8 mouse cellular contexts compared by ENCODE assay signal in genomic region chr11:90686287-90687025, GRCm38 (mm10). TPM values are rescaled to one million over a fixed set of nuclear protein-coding genes. Genes with fewer than 3 reads are reported as not detected.
DNase-seq lines count a peak whose midpoint lies in the region; ATAC-seq and TF ChIP-seq lines count a peak whose summit lies in the region.

No protein-coding gene starts in this region.

- no peak overlapping the region for H3K9ac ChIP-seq in hindbrain, embryonic 11.5 days (ENCODE audit: low read depth, low read length)
- peak overlapping the region; percentile 67 for H3K9ac ChIP-seq in lung, embryonic 14.5 days

- H3K27me3 ChIP-seq in hindbrain, embryonic 11.5 days (ENCODE audit: control insufficient read depth, insufficient read depth, low read length), result no peaks in the 10 kb centered on the region
- no peaks in the 10 kb centered on the region for H3K27me3 ChIP-seq in lung, embryonic 14.5 days (ENCODE audit: insufficient read depth, low read length)

- DNase-seq in adrenal gland, adult 2 months, result peak; percentile 24
- no peak for DNase-seq in adrenal gland, postnatal 36 days
- no peak for DNase-seq in hindbrain, embryonic 11.5 days (ENCODE audit: low spot score)
- DNase-seq in lung, embryonic 14.5 days, result peak; percentile 15
- DNase-seq in spleen, postnatal 36 days (ENCODE audit: low spot score in 2 of 2), result peak; percentile 25 to 65
- no peak for DNase-seq in gastrocnemius, postnatal 25 days
- DNase-seq in right cerebral cortex, adult 18-20 months, result no peak

- no peaks in the 10 kb centered on the region for H3K9me3 ChIP-seq in hindbrain, embryonic 11.5 days (ENCODE audit: control insufficient read depth, low read length)
- no peaks in the 10 kb centered on the region for H3K9me3 ChIP-seq in lung, embryonic 14.5 days (ENCODE audit: low read depth, low read length)

- H3K4me1 ChIP-seq in bone marrow macrophage, adult 2 months (ENCODE audit: control insufficient read depth, insufficient read depth, low read length), result peaks cover 6% of the 10 kb centered on the region
- no peaks in the 10 kb centered on the region for H3K4me1 ChIP-seq in hindbrain, embryonic 11.5 days (replicated peaks; ENCODE audit: control insufficient read depth, insufficient read depth, low read length)
- H3K4me1 ChIP-seq in lung, embryonic 14.5 days (ENCODE audit: insufficient read depth), result peaks cover 6% of the 10 kb centered on the region; the same call in 1 of the 2 replicates

- peak; percentile 38 for ATAC-seq in hindbrain, embryonic 11.5 days (ENCODE audit: low FRiP score)
- peak; percentile 5; the same call in 1 of the 2 replicates for ATAC-seq in lung, embryonic 14.5 days (ENCODE audit: insufficient read depth)

- H3K4me3 ChIP-seq in bone marrow macrophage, adult 2 months (ENCODE audit: insufficient read depth, low read length), result peak overlapping the region; percentile 70
- H3K4me3 ChIP-seq in hindbrain, embryonic 11.5 days (ENCODE audit: low read depth, low read length), result peak overlapping the region; percentile 53
- peak overlapping the region; percentile 68 for H3K4me3 ChIP-seq in lung, embryonic 14.5 days (ENCODE audit: low read depth, low read length)

- WGBS in hindbrain, embryonic 11.5 days, result 70% methylated on average over 13 of the region's 13 CpGs
- 67% methylated on average over 13 of the region's 13 CpGs for WGBS in lung, embryonic 14.5 days

- peak overlapping the region; percentile 87 for H3K4me2 ChIP-seq in hindbrain, embryonic 11.5 days (replicated peaks; ENCODE audit: low read depth, low read length)
- H3K4me2 ChIP-seq in lung, embryonic 14.5 days, result peak overlapping the region; percentile 86

- no peaks in the 10 kb centered on the region for H3K36me3 ChIP-seq in hindbrain, embryonic 11.5 days (ENCODE audit: control insufficient read depth, insufficient read depth, low read length)
- H3K36me3 ChIP-seq in lung, embryonic 14.5 days (ENCODE audit: insufficient read depth), result peaks cover 12% of the 10 kb centered on the region; the same call in 1 of the 2 replicates

- H3K27ac ChIP-seq in bone marrow macrophage, adult 2 months (ENCODE audit: insufficient read depth, low read depth, low read length), result no peak overlapping the region
- no peak overlapping the region for H3K27ac ChIP-seq in hindbrain, embryonic 11.5 days (ENCODE audit: low read depth, low read length)
- H3K27ac ChIP-seq in lung, embryonic 14.5 days (ENCODE audit: low read depth), result no peak overlapping the region

- no peak for TF ChIP-seq POLR2A in bone marrow macrophage, adult 2 months (IDR thresholded peaks at IDR 0.05; ENCODE audit: borderline replicate concordance, low read depth, low read length)

- no peak for TF ChIP-seq CTCF in bone marrow macrophage, adult 2 months (IDR thresholded peaks at IDR 0.05; ENCODE audit: low read depth, low read length)
- no peak for TF ChIP-seq CTCF in lung, embryonic 14.5 days (IDR thresholded peaks at IDR 0.05; ENCODE audit: low read depth)

RNA-seq across cellular contexts. Expression of gene Tom1l1, which starts 1.7 kb away (rescaled TPM):
- 10 to 100 TPM; 43.6 to 57.7 TPM for total RNA-seq in adrenal gland, adult 2 months (2021)
- 3.8 and 7.8 TPM in 2 replicates for polyA plus RNA-seq in adrenal gland, adult 2 months (2012; rRNA removed)
- total RNA-seq in adrenal gland, postnatal 36 days (2021), result 10 to 100 TPM; 43.9 to 68.2 TPM
- polyA plus RNA-seq in bone marrow macrophage, adult 2 months (2012; ENCODE audit: insufficient read depth, insufficient read length, missing spikeins), result 1.7 TPM in 2 replicates
- polyA plus RNA-seq in hindbrain, embryonic 11.5 days (2014; fragmentation: Nextera tagmentation; extraction: Ambion mirVana), result 17.8 and 21.4 TPM in 2 replicates
- 34.0 and 37.6 TPM in 2 replicates for polyA plus RNA-seq in lung, embryonic 14.5 days (2014; fragmentation: Nextera tagmentation; extraction: Ambion mirVana)
- 10 to 100 TPM; 10.1 to 12.7 TPM for total RNA-seq in gastrocnemius, postnatal 25 days (2021)

RNA-seq across cellular contexts. Expression of gene Cox11, which starts 48.5 kb away (rescaled TPM):
- 10 to 100 TPM; 14.7 to 19.2 TPM for total RNA-seq in adrenal gland, adult 2 months (2021)
- polyA plus RNA-seq in adrenal gland, adult 2 months (2012; rRNA removed), result 23.9 and 30.4 TPM in 2 replicates
- 10 to 100 TPM; 18.6 to 18.8 TPM for total RNA-seq in adrenal gland, postnatal 36 days (2021)
- 9.7 and 10.3 TPM in 2 replicates for polyA plus RNA-seq in bone marrow macrophage, adult 2 months (2012; ENCODE audit: insufficient read depth, insufficient read length, missing spikeins)
- 26.1 and 26.7 TPM in 2 replicates for polyA plus RNA-seq in hindbrain, embryonic 11.5 days (2014; fragmentation: Nextera tagmentation; extraction: Ambion mirVana)
- 25.7 and 25.9 TPM in 2 replicates for polyA plus RNA-seq in lung, embryonic 14.5 days (2014; fragmentation: Nextera tagmentation; extraction: Ambion mirVana)
- 10 to 100 TPM; 20.8 to 25.0 TPM for total RNA-seq in gastrocnemius, postnatal 25 days (2021)

RNA-seq across cellular contexts. Expression of gene Stxbp4, which starts 48.6 kb away (rescaled TPM):
- 10 to 100 TPM in 1 of 2 experiments, 1 to 10 TPM in 1; 8.4 to 12.0 TPM for total RNA-seq in adrenal gland, adult 2 months (2021)
- polyA plus RNA-seq in adrenal gland, adult 2 months (2012; rRNA removed), result 1.7 and 2.0 TPM in 2 replicates
- total RNA-seq in adrenal gland, postnatal 36 days (2021), result 10 to 100 TPM in 1 of 2 experiments, 1 to 10 TPM in 1; 9.1 to 11.4 TPM
- 3.1 and 3.5 TPM in 2 replicates for polyA plus RNA-seq in bone marrow macrophage, adult 2 months (2012; ENCODE audit: insufficient read depth, insufficient read length, missing spikeins)
- polyA plus RNA-seq in hindbrain, embryonic 11.5 days (2014; fragmentation: Nextera tagmentation; extraction: Ambion mirVana), result 38.1 and 43.5 TPM in 2 replicates
- polyA plus RNA-seq in lung, embryonic 14.5 days (2014; fragmentation: Nextera tagmentation; extraction: Ambion mirVana), result 26.5 and 27.4 TPM in 2 replicates
- total RNA-seq in gastrocnemius, postnatal 25 days (2021), result 10 to 100 TPM; 14.7 to 16.0 TPM

Comparison
In these comparisons a context has a peak if more than half of its experiments do, and no peak if none do; other contexts are left out.
1. DNase-seq: peak in adrenal gland, adult 2 months (single experiment), lung, embryonic 14.5 days (single experiment) and spleen, postnatal 36 days (2 of 2); none in adrenal gland, postnatal 36 days (0 of 2), hindbrain, embryonic 11.5 days (single experiment), gastrocnemius, postnatal 25 days (single experiment) and right cerebral cortex, adult 18-20 months (single experiment).
2. Peak in every context shown above with its lines, with median percentiles within 50 percentile points of each other: H3K4me3 ChIP-seq.